Mouse (Mus musculus) liver, embryonic 14.5 days (tissue): Measurements from ENCODE around the gene Mrpl2. TPM values are rescaled to one million over a fixed set of nuclear protein-coding genes. Genes with fewer than 3 reads are reported as not detected.
A peak's percentile ranks its signal among the peaks of the same experiment; 100 is the strongest.

ENCODE experiments used
- ATAC-seq: fragments of 200-750 bp; cut with Nextera tagmentation; 2 replicates; pipeline ENCODE4 v1.8.0; 2017; ENCODE audit warnings: moderate number of reproducible peaks, mild to moderate bottlenecking, moderate library complexity; ENCODE audit not compliant: insufficient read depth
- DNase-seq, 3 experiments: peaks; one replicate each; pipeline ENCODE4 v3.0.0-alpha.2; 2012 to 2013; ENCODE audit warnings: low read depth in 3 of 3, low spot score in 3 of 3
- H3K27ac ChIP-seq: fragments of 300-500 bp; sonication (generic); 2 replicates; pipeline ENCODE4 v1.5.1; 2014; ENCODE audit warnings: moderate library complexity, mild to moderate bottlenecking, control low read depth, inconsistent platforms
- H3K27me3 ChIP-seq: fragments of 300-500 bp; sonication (generic); 2 replicates; pipeline ENCODE4 v1.6.1; 2014; ENCODE audit warnings: mild to moderate bottlenecking, low read length, moderate library complexity; ENCODE audit not compliant: control insufficient read depth, insufficient read depth
- H3K36me3 ChIP-seq: fragments of 300-500 bp; sonication (generic); replicated peaks from 2 replicates; pipeline ENCODE4 v1.6.1; 2014; ENCODE audit warnings: low read depth; ENCODE audit not compliant: control insufficient read depth, insufficient read depth
- H3K4me1 ChIP-seq, 2 experiments: fragments of 200-500 bp in 1 of 2; fragments of 300-500 bp in 1 of 2; sonication (generic) in 1 of 2; replicated peaks; 2 replicates each; pipeline ENCODE4 v1.6.1; 2012 to 2014; ENCODE audit warnings: antibody characterized with exemption in 1 of 2, inconsistent platforms in 1 of 2, low read length in 1 of 2; ENCODE audit not compliant: control insufficient read depth in 2 of 2, insufficient read depth in 2 of 2
- H3K4me2 ChIP-seq: fragments of 300-500 bp; sonication (generic); 2 replicates; pipeline ENCODE4 v1.6.1; 2014; ENCODE audit warnings: low read depth, mild to moderate bottlenecking, control low read depth, moderate library complexity
- H3K4me3 ChIP-seq, 2 experiments: fragments of 200-500 bp in 1 of 2; fragments of 300-500 bp in 1 of 2; sonication (generic) in 1 of 2; 2 replicates each; pipeline ENCODE4 v1.5.1; 2012 to 2014; ENCODE audit warnings: low read depth in 2 of 2, low read length in 2 of 2, mild to moderate bottlenecking in 2 of 2, control low read depth in 1 of 2, inconsistent platforms in 1 of 2, moderate library complexity in 1 of 2; ENCODE audit not compliant: insufficient read depth in 1 of 2
- H3K9ac ChIP-seq: fragments of 300-500 bp; sonication (generic); replicated peaks from 2 replicates; pipeline ENCODE4 v1.6.1; 2014; ENCODE audit warnings: mild to moderate bottlenecking, control low read depth, moderate library complexity
- H3K9me3 ChIP-seq: fragments of 300-500 bp; sonication (generic); 2 replicates; pipeline ENCODE4 v1.6.1; 2016; ENCODE audit warnings: low read length, mixed read lengths; ENCODE audit not compliant: control insufficient read depth
- CTCF ChIP-seq: IDR thresholded peaks from 2 replicates; pipeline ENCODE4 v1.5.1; 2016; ENCODE audit warnings: antibody characterized with exemption, low read depth, control low read depth
- EP300 ChIP-seq: IDR thresholded peaks from 2 replicates; pipeline ENCODE4 v1.6.1; 2016; ENCODE audit warnings: antibody characterized with exemption, low read depth
- WGBS: fragments of 180-500 bp; shearing (Covaris S2); extraction: QIAGEN DNeasy Blood & Tissue Kit; methylation state at CpG from one replicate; pipeline ENCODE4 v1.1.7; 2014; ENCODE audit not compliant: insufficient replicate concordance; 5-methylcytosine and 5-hydroxymethylcytosine counted together
- polyA plus RNA-seq, 2 experiments: library from polyadenylated mRNA; depleted of rRNA in 1 of 2; stranded (reverse) in 1 of 2; unstranded in 1 of 2; fragments of >200 nt; fragmentation: Nextera tagmentation in 1 of 2; extraction: Ambion mirVana in 1 of 2; gene quantifications; 2 replicates each; pipeline versions ENCODE4 v1.2.1 to v1.2.3; 2012 to 2014

The Mrpl2 gene
- polyA plus RNA-seq, 2 experiments = 36.1 to 84.6 TPM

- Histone ChIP-seq H3K9ac (no peak overlapping the region), H3K9me3 (no peaks in the 10 kb centered on the region), H3K4me2 (no peak overlapping the region), H3K27me3 (no peaks in the 10 kb centered on the region), H3K4me1 (no peaks in the 10 kb centered on the region), H3K4me3 (no peak overlapping the region), H3K36me3 (peaks cover 2% of the 10 kb centered on the region), H3K27ac (no peak overlapping the region)
- 82% methylated on average over 12 of the region's 12 CpGs for WGBS
- DNase-seq (no peak), ATAC-seq (no peak)
- TF ChIP-seq CTCF = no peak
- no peak for TF ChIP-seq EP300
Measured at GRCm38 (mm10) chr17:46661981-46662380, 16.0 kb downstream of the Mrpl2 start.

- Histone ChIP-seq H3K9ac (no peak overlapping the region), H3K27ac (no peak overlapping the region), H3K27me3 (no peaks in the 10 kb centered on the region), H3K36me3 (peaks cover 2% of the 10 kb centered on the region), H3K4me2 (no peak overlapping the region), H3K4me3 (no peak overlapping the region), H3K4me1 (no peaks in the 10 kb centered on the region), H3K9me3 (no peaks in the 10 kb centered on the region)
- ATAC-seq (no peak), DNase-seq (no peak)
- WGBS = 76% methylated on average over 5 of the region's 5 CpGs
- TF ChIP-seq EP300 (no peak), CTCF (no peak)
Measured at GRCm38 (mm10) chr17:46662730-46663129, 16.7 kb downstream of the Mrpl2 start.

- 85% methylated on average over 16 of the region's 16 CpGs for WGBS
- DNase-seq (no peak), ATAC-seq (no peak)
- Histone ChIP-seq H3K9ac (no peak overlapping the region), H3K4me1 (peaks cover 0 to 2% of the 10 kb centered on the region in 2 experiments; a peak in 1 of 4 replicates), H3K27me3 (no peaks in the 10 kb centered on the region), H3K36me3 (peaks cover 13% of the 10 kb centered on the region), H3K4me2 (no peak overlapping the region), H3K4me3 (no peak overlapping the region), H3K27ac (no peak overlapping the region), H3K9me3 (no peaks in the 10 kb centered on the region)
- no peak for TF ChIP-seq EP300
- TF ChIP-seq CTCF = no peak
Measured at GRCm38 (mm10) chr17:46667712-46668111, 21.7 kb downstream of the Mrpl2 start.

GRCm38 (mm10) chr17:46669911-46670310 is 23.9 kb downstream of the Mrpl2 start:
- WGBS = 89% methylated on average over 10 of the region's 10 CpGs
- Histone ChIP-seq H3K36me3 (peaks cover 11% of the 10 kb centered on the region), H3K27ac (no peak overlapping the region), H3K27me3 (no peaks in the 10 kb centered on the region), H3K4me3 (no peak overlapping the region), H3K4me1 (peaks cover 8 to 10% of the 10 kb centered on the region in 2 experiments; a peak in 3 of 4 replicates), H3K4me2 (no peak overlapping the region), H3K9me3 (no peaks in the 10 kb centered on the region), H3K9ac (no peak overlapping the region)
- DNase-seq (no peak), ATAC-seq (no peak)
- TF ChIP-seq CTCF (no peak), EP300 (no peak)

GRCm38 (mm10) chr17:46673850-46674529 is 28.0 kb downstream of the Mrpl2 start, which contains the start of gene Rrp36:
TSS of gene Rrp36 (minus strand) at chr17:46674352.
- under 1% methylated on average over 43 of the region's 43 CpGs for WGBS
- ATAC-seq = peak; percentile 91

More at GRCm38 (mm10) chr17:46673850-46674529, 28.0 kb downstream of the Mrpl2 start, which contains the start of gene Rrp36:
- Histone ChIP-seq H3K36me3 (peaks cover 30% of the 10 kb centered on the region), H3K9ac (peak within 1 kb of the TSS; percentile 73), H3K27me3 (no peaks in the 10 kb centered on the region), H3K4me3 (peak within 1 kb of the TSS; percentile 69 to 79), H3K9me3 (no peaks in the 10 kb centered on the region), H3K4me2 (peak within 1 kb of the TSS; percentile 73), H3K4me1 (peaks cover 8 to 13% of the 10 kb centered on the region in 2 experiments), H3K27ac (peak within 1 kb of the TSS; percentile 57)
- DNase-seq = peak; percentile 85 to 89 (median 86)
- TF ChIP-seq EP300 = no peak
- no peak for TF ChIP-seq CTCF
